Mouse (Mus musculus) kidney, adult 2 months (tissue): Measurements from ENCODE around the gene Nek9. TPM values are rescaled to one million over a fixed set of nuclear protein-coding genes. Genes with fewer than 3 reads are reported as not detected.

ENCODE experiments used
- DNase-seq: peaks from one replicate; pipeline ENCODE4 v3.0.0; 2021
- H3K27ac ChIP-seq: fragments of 200-500 bp; 2 replicates; pipeline ENCODE4 v1.5.1; 2012; ENCODE audit warnings: low read depth, low read length, control low read depth, inconsistent platforms; ENCODE audit not compliant: insufficient read depth
- H3K27me3 ChIP-seq: fragments of 200-500 bp; replicated peaks from 2 replicates; pipeline ENCODE4 v1.6.1; 2012; ENCODE audit warnings: mild to moderate bottlenecking, moderate library complexity, low read length, inconsistent platforms; ENCODE audit not compliant: control insufficient read depth, insufficient read depth
- H3K36me3 ChIP-seq: fragments of 200-500 bp; 2 replicates; pipeline ENCODE4 v1.6.1; 2012; ENCODE audit warnings: mild to moderate bottlenecking, moderate library complexity, low read length, inconsistent platforms; ENCODE audit not compliant: control insufficient read depth, insufficient read depth
- H3K4me1 ChIP-seq: fragments of 200-500 bp; 2 replicates; pipeline ENCODE4 v1.6.1; 2011; ENCODE audit warnings: low read length; ENCODE audit not compliant: control insufficient read depth, insufficient read depth
- H3K4me3 ChIP-seq: fragments of 200-500 bp; 2 replicates; pipeline ENCODE4 v1.5.1; 2011; ENCODE audit warnings: mild to moderate bottlenecking, low read depth, low read length, control low read depth; ENCODE audit not compliant: insufficient read depth
- CTCF ChIP-seq: fragments of 200-500 bp; conservative IDR thresholded peaks from 2 replicates; pipeline ENCODE4 v1.5.1; 2011; ENCODE audit warnings: low read depth, mild to moderate bottlenecking, control low read depth, low read length, moderate library complexity, mixed read lengths; ENCODE audit not compliant: insufficient read depth, insufficient read length
- POLR2A ChIP-seq: fragments of 200-500 bp; IDR thresholded peaks from one replicate; pipeline ENCODE4 v1.6.1; 2011; ENCODE audit warnings: low read depth, low read length, control low read depth
- WGBS: fragments of 180-500 bp; shearing (Covaris S2); methylation state at CpG from one replicate; pipeline ENCODE4 v1.1.7; 2018; 5-methylcytosine and 5-hydroxymethylcytosine counted together
- polyA plus RNA-seq: library from polyadenylated mRNA; depleted of rRNA; stranded (reverse); fragments of >200 nt; gene quantifications from 2 replicates; pipeline ENCODE4 v1.2.3, GENCODE M21; 2012

The Nek9 gene
- polyA plus RNA-seq, 1 experiment: 27.8 TPM

GRCm38 (mm10) chr12:85346374-85346773, 7.2 kb upstream of the Nek9 start:
- Histone ChIP-seq H3K36me3 (no peaks in the 10 kb centered on the region), H3K4me3 (no peak overlapping the region), H3K4me1 (peaks cover 11% of the 10 kb centered on the region; the same call in 1 of the 2 replicates), H3K27me3 (no peaks in the 10 kb centered on the region), H3K27ac (no peak overlapping the region)
- WGBS: 35% methylated on average over 3 of the region's 3 CpGs
- no peak for TF ChIP-seq CTCF
- no peak for TF ChIP-seq POLR2A
- DNase-seq: peak; percentile 81

- Histone ChIP-seq H3K36me3 (no peaks in the 10 kb centered on the region; the same call in 1 of the 2 replicates), H3K4me3 (no peak overlapping the region), H3K27me3 (no peaks in the 10 kb centered on the region), H3K27ac (no peak overlapping the region), H3K4me1 (peaks cover 13% of the 10 kb centered on the region; the same call in 1 of the 2 replicates)
- 87% methylated on average over 6 of the region's 6 CpGs for WGBS
- DNase-seq: no peak
- no peak for TF ChIP-seq POLR2A
- no peak for TF ChIP-seq CTCF
These were observed 6.4 kb upstream of the Nek9 start for GRCm38 (mm10) chr12:85345559-85345958.

GRCm38 (mm10) chr12:85344252-85344651, 5.1 kb upstream of the Nek9 start:
- H3K4me3 ChIP-seq: no peak overlapping the region
- H3K4me1 ChIP-seq: peaks cover 15% of the 10 kb centered on the region; the same call in 1 of the 2 replicates
- no peak for DNase-seq
- H3K27me3 ChIP-seq: no peaks in the 10 kb centered on the region
- no peak for TF ChIP-seq CTCF
- TF ChIP-seq POLR2A: no peak
- H3K36me3 ChIP-seq: no peaks in the 10 kb centered on the region; the same call in 1 of the 2 replicates
- no peak overlapping the region for H3K27ac ChIP-seq
- WGBS: 55% methylated on average over 7 of the region's 7 CpGs

- H3K4me1 ChIP-seq: peaks cover 8% of the 10 kb centered on the region; the same call in 1 of the 2 replicates
- TF ChIP-seq POLR2A (no peak), CTCF (no peak)
- 54% methylated on average over 4 of the region's 4 CpGs for WGBS
- no peaks in the 10 kb centered on the region; the same call in 1 of the 2 replicates for H3K36me3 ChIP-seq
- no peak overlapping the region for H3K4me3 ChIP-seq
- H3K27me3 ChIP-seq: no peaks in the 10 kb centered on the region
- peak; percentile 37 for DNase-seq
- H3K27ac ChIP-seq: no peak overlapping the region
These were observed 3.1 kb upstream of the Nek9 start for GRCm38 (mm10) chr12:85342310-85342709.

GRCm38 (mm10) chr12:85341131-85341530, 2.0 kb upstream of the Nek9 start:
- WGBS: 39% methylated on average over 1 of the region's 1 CpGs
- Histone ChIP-seq H3K27ac (no peak overlapping the region), H3K27me3 (no peaks in the 10 kb centered on the region), H3K4me1 (peaks cover 6% of the 10 kb centered on the region; the same call in 1 of the 2 replicates), H3K36me3 (no peaks in the 10 kb centered on the region; the same call in 1 of the 2 replicates), H3K4me3 (no peak overlapping the region)
- TF ChIP-seq CTCF (no peak), POLR2A (no peak)
- DNase-seq: peak; percentile 79

GRCm38 (mm10) chr12:85339947-85340346, 785 bp upstream of the Nek9 start:
- 23% methylated on average over 4 of the region's 4 CpGs for WGBS
- H3K36me3 ChIP-seq: no peaks in the 10 kb centered on the region; the same call in 1 of the 2 replicates
- TF ChIP-seq POLR2A (no peak), CTCF (no peak)
- H3K27ac ChIP-seq: peak overlapping the region; percentile 0; the same call in 1 of the 2 replicates
- H3K4me1 ChIP-seq: peaks cover 5% of the 10 kb centered on the region; the same call in 1 of the 2 replicates
- H3K4me3 ChIP-seq: peak overlapping the region; percentile 6; the same call in 1 of the 2 replicates
- peak; percentile 20 for DNase-seq
- no peaks in the 10 kb centered on the region for H3K27me3 ChIP-seq

- H3K27ac ChIP-seq: peak overlapping the region; percentile 52
- DNase-seq: no peak
These were observed 347 bp downstream of the Nek9 start for GRCm38 (mm10) chr12:85338815-85339214.

More at GRCm38 (mm10) chr12:85338815-85339214, 347 bp downstream of the Nek9 start:
- no peaks in the 10 kb centered on the region for H3K27me3 ChIP-seq
- H3K36me3 ChIP-seq: peaks cover 4% of the 10 kb centered on the region; the same call in 1 of the 2 replicates
- TF ChIP-seq CTCF (no peak), POLR2A (no peak)
- 1% methylated on average over 42 of the region's 42 CpGs for WGBS
- H3K4me3 ChIP-seq: peak overlapping the region; percentile 58
- H3K4me1 ChIP-seq: peaks cover 5% of the 10 kb centered on the region; the same call in 1 of the 2 replicates
